Mouse (Mus musculus) kidney, adult 2 months (tissue): ENCODE results near the gene Npy5r. TPM values are rescaled to one million over a fixed set of nuclear protein-coding genes. Genes with fewer than 3 reads are reported as not detected.
A peak's percentile ranks its signal among the peaks of the same experiment; 100 is the strongest.

Experiments
- DNase-seq: peaks from one replicate; pipeline ENCODE4 v3.0.0; 2021
- H3K27ac ChIP-seq: fragments of 200-500 bp; 2 replicates; pipeline ENCODE4 v1.5.1; 2012; ENCODE audit warnings: low read depth, low read length, control low read depth, inconsistent platforms; ENCODE audit not compliant: insufficient read depth
- H3K27me3 ChIP-seq: fragments of 200-500 bp; replicated peaks from 2 replicates; pipeline ENCODE4 v1.6.1; 2012; ENCODE audit warnings: mild to moderate bottlenecking, moderate library complexity, low read length, inconsistent platforms; ENCODE audit not compliant: control insufficient read depth, insufficient read depth
- H3K36me3 ChIP-seq: fragments of 200-500 bp; 2 replicates; pipeline ENCODE4 v1.6.1; 2012; ENCODE audit warnings: mild to moderate bottlenecking, moderate library complexity, low read length, inconsistent platforms; ENCODE audit not compliant: control insufficient read depth, insufficient read depth
- H3K4me1 ChIP-seq: fragments of 200-500 bp; 2 replicates; pipeline ENCODE4 v1.6.1; 2011; ENCODE audit warnings: low read length; ENCODE audit not compliant: control insufficient read depth, insufficient read depth
- H3K4me3 ChIP-seq: fragments of 200-500 bp; 2 replicates; pipeline ENCODE4 v1.5.1; 2011; ENCODE audit warnings: mild to moderate bottlenecking, low read depth, low read length, control low read depth; ENCODE audit not compliant: insufficient read depth
- CTCF ChIP-seq: fragments of 200-500 bp; conservative IDR thresholded peaks from 2 replicates; pipeline ENCODE4 v1.5.1; 2011; ENCODE audit warnings: low read depth, mild to moderate bottlenecking, control low read depth, low read length, moderate library complexity, mixed read lengths; ENCODE audit not compliant: insufficient read depth, insufficient read length
- POLR2A ChIP-seq: fragments of 200-500 bp; IDR thresholded peaks from one replicate; pipeline ENCODE4 v1.6.1; 2011; ENCODE audit warnings: low read depth, low read length, control low read depth
- WGBS: fragments of 180-500 bp; shearing (Covaris S2); methylation state at CpG from one replicate; pipeline ENCODE4 v1.1.7; 2018; 5-methylcytosine and 5-hydroxymethylcytosine counted together
- polyA plus RNA-seq: library from polyadenylated mRNA; depleted of rRNA; stranded (reverse); fragments of >200 nt; gene quantifications from 2 replicates; pipeline ENCODE4 v1.2.3, GENCODE M21; 2012; rRNA removed

Gene Npy5r
- polyA plus RNA-seq, 1 experiment, result 0.28 TPM

DNA sequence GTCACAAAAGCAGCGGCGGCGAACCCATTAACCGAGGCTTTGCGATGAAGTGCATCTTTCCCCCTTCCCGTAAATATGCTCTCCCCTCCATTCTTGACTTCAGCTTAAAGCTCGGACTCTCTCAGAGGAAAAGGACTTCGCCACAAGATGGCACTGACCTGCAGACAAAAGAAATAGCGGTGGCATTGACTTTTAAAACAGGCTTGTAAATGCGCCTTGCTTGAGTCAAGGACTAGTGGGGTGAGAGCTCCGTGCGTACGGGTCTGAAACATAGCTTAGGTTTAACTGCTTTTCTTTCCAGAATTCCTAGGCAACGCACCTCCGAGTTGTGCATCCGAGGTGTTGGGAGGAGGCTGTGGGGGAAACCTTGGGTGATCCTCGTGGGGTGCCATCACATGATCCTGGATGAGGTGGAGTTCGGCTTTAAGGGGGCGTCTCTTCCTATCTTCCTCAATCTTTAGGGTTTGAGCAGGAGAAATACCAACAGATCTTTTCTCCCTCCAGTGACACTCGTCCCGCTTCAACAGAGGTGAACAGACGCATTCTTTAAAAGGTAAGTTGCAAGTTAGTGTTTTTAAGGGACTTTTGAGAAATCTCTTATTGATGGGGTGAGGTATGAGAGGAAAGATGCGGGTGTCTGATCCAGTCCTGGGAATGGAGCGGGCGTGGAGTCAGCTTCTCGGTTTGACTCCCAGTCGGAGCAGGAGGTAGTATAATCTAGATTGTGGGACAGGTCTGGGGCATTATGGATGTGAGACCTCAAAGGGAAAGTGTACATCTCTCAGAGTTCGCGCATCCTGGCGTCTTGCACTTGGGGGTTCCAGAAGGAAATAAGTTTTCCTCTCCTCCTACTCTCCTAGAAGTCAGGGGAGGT, 9.3 kb upstream of the Npy5r start, which contains the start of gene Npy1r:
Gene Npy1r, plus strand, starts transcription at position 223 of the 874 bp plus-strand sequence.
- peak within 1 kb of the TSS; percentile 46 for H3K4me3 ChIP-seq
- peak; percentile 58 for DNase-seq
- WGBS, result 2% methylated on average over 30 of the region's 30 CpGs
- no peak within 1 kb of the TSS for H3K27ac ChIP-seq
- H3K36me3 ChIP-seq, result no peaks in the 10 kb centered on the region
- H3K4me1 ChIP-seq, result no peaks in the 10 kb centered on the region
- H3K27me3 ChIP-seq, result no peaks in the 10 kb centered on the region; the same call in 1 of the 2 replicates
- no peak for TF ChIP-seq POLR2A
- peak; percentile 45; the same call in 1 of the 2 replicates for TF ChIP-seq CTCF

DNA sequence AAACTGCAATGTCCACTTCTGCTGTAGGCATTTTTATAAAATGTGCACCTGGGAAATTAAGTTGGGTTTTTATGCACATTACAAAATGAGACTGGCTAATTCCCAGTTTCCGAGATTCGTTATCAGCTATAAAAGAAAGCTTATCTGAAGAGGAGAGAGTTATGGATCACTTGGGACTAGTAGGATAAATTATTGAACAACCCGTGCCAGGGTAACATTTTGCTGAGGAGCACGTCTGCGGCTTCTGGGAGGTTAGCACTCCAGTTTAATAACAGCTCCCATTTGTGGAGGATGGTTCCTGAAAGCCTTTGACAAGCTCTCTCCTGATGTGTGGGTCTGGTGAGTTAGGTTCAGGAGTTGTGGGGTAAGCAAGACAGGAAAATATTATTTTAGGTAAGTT, 2.5 kb upstream of the Npy5r start:
- DNase-seq, result no peak
- WGBS, result 68% methylated on average over 5 of the region's 5 CpGs
- Histone ChIP-seq H3K27me3 (no peaks in the 10 kb centered on the region), H3K27ac (no peak overlapping the region), H3K36me3 (no peaks in the 10 kb centered on the region), H3K4me1 (no peaks in the 10 kb centered on the region), H3K4me3 (no peak overlapping the region)
- no peak for TF ChIP-seq POLR2A
- no peak for TF ChIP-seq CTCF

DNA sequence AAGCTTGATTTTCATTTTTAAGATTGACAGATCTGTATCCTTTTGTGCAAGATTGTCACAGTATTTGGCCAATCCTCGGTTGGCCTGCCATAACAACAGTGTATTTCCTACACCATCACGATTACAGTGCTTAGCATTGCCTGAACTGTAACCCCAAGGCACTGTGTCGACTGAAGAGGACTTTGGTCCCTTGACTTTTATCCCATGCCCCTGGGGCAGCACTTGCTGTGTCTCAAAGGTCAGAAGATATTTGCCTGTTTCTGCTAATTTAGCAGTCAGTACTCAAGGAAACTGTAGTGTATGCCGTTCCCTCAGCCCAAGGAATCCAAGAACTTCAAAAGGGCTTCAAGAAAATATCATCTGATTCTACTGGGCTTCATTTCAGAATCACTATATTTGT, 871 bp upstream of the Npy5r start:
- Histone ChIP-seq H3K4me3 (no peak overlapping the region), H3K4me1 (no peaks in the 10 kb centered on the region), H3K27ac (no peak overlapping the region), H3K36me3 (no peaks in the 10 kb centered on the region), H3K27me3 (no peaks in the 10 kb centered on the region)
- DNase-seq, result peak; percentile 45
- no peak for TF ChIP-seq CTCF
- TF ChIP-seq POLR2A, result no peak
- 35% methylated on average over 4 of the region's 4 CpGs for WGBS

DNA sequence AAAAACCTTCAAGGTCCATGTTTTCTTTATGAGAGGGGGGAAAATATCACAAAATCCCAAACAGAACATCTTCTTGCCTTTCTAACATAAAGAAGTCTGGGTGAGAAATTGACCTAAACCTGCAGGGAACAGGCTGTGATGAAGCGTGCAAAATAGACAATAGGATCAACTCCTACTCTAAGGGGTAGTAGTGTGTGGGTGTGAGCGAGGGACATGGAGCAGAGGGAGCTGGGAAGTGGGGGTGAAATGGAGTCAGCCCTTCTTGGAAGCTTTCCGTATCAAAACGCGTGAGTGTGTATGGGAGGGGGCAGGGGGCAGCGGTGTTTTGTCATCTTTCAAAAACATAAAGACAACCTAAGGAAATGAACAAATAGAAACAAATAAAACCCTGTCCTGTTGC, 467 bp upstream of the Npy5r start:
- no peaks in the 10 kb centered on the region for H3K4me1 ChIP-seq
- H3K27ac ChIP-seq, result no peak overlapping the region
- TF ChIP-seq POLR2A (no peak), CTCF (no peak)
- no peak for DNase-seq
- no peaks in the 10 kb centered on the region for H3K27me3 ChIP-seq
- no peak overlapping the region for H3K4me3 ChIP-seq
- 55% methylated on average over 6 of the region's 6 CpGs for WGBS
- H3K36me3 ChIP-seq, result no peaks in the 10 kb centered on the region

DNA sequence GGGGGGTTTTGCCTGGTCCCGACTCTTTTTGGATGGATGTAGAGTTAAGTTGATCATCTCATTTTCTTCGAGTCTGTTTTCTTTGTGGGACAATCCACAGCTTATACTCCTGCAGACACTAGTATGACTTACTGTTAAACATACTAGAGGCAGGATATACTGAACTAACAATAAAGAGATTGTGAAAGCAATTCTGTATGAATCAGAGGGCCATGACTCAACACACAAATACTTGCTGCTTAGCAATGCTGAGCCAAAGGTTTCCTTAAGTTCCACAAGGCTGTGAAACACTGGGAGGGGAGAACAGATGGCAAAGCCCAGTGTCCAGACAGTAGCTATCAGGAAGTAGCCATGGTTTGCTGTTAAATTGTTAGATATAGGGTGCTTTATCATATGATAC, 6.7 kb downstream of the Npy5r start:
- Histone ChIP-seq H3K27ac (no peak overlapping the region), H3K4me1 (no peaks in the 10 kb centered on the region), H3K4me3 (no peak overlapping the region), H3K36me3 (no peaks in the 10 kb centered on the region), H3K27me3 (no peaks in the 10 kb centered on the region)
- DNase-seq, result no peak
- WGBS, result 79% methylated on average over 2 of the region's 2 CpGs
- no peak for TF ChIP-seq CTCF
- TF ChIP-seq POLR2A, result no peak

DNA sequence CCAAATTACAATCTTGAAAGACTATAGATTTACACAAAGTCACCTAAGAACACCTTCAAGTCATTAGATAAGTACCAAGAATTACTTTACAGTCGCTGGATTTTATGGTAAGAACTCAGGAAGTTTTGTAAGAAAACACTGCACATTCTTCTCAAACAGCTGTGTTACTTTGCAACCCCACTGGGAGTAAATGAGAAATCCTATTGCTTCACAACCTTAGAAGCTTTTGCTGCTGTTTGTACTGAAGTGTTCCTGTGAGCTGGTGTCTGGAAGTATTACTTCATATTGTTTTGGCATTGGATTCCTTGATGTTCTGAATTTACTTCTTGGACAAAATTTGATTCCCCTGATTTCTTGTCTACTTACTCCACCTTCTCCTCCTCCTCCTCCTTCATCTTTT, 57.2 kb downstream of the Npy5r start:
- TF ChIP-seq CTCF, result no peak
- no peak for TF ChIP-seq POLR2A
- H3K27me3 ChIP-seq, result no peaks in the 10 kb centered on the region
- no peak for DNase-seq
- WGBS, result 43% methylated on average over 1 of the region's 1 CpGs
- no peaks in the 10 kb centered on the region for H3K36me3 ChIP-seq
- no peak overlapping the region for H3K27ac ChIP-seq
- H3K4me1 ChIP-seq, result no peaks in the 10 kb centered on the region
- H3K4me3 ChIP-seq, result no peak overlapping the region

Other genes with a start within 250 kb of the Npy5r start
- gene Tma16, start 201.6 kb downstream of the Npy5r start, polyA plus RNA-seq, result 1.2 and 1.7 TPM in 2 replicates
- gene Tktl2, start 176.4 kb downstream of the Npy5r start, polyA plus RNA-seq, result not detected in 2 replicates
- gene Npy1r, start 9.1 kb upstream of the Npy5r start, polyA plus RNA-seq, result 5.6 and 7.0 TPM in 2 replicates
- gene Naf1, start 172.1 kb upstream of the Npy5r start, polyA plus RNA-seq, result 4.9 TPM in 2 replicates